15 mouse cellular contexts compared by ENCODE assay signal in the genomic region with DNA sequence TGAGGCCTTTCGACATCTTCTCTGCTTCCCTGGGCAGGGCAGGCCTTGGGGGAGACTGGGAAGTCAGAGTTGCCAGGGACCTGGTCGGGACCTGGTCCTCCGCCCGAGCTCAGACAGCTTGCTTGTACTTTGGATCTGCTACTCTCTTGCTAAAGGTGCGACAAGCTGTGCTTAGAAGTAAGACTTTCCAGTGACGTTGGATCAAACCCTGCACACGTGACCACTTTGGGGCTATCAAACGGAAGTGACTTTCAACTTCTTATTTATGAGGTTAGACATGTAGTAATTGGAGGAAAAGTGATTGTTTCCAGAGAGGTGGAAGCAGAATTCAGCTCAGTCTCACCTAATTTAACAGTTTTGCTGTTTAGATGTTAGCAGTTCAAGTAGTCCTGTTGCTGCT.
"Had no signal": no experiment of that assay in that cellular context is flagged by ENCODE, and none has a peak within 500 bp of the region (broad histone marks: within the 10 kb centered on the region; RNA-seq: fewer than 3 reads in every experiment).

No protein-coding gene starts in this region.

- DNase-seq: kidney, adult 9 months; kidney, postnatal 36 days; layer of hippocampus, adult 9-11 months; layer of hippocampus, postnatal 36 days; liver, embryonic 13.5 days; lung, adult 18-20 months; lung, postnatal 36 days; thymus, adult 2 months; thymus, postnatal 25 days had no signal

- H3K4me3 ChIP-seq: limb, embryonic 15.5 days; liver, embryonic 13.5 days; midbrain, embryonic 12.5 days; neural tube, embryonic 15.5 days; stomach, embryonic 15.5 days had no signal

- ATAC-seq: midbrain, embryonic 16.5 days had no signal

- H3K36me3 ChIP-seq: limb, embryonic 15.5 days; midbrain, embryonic 12.5 days; neural tube, embryonic 15.5 days; stomach, embryonic 15.5 days had no signal

- H3K9ac ChIP-seq: limb, embryonic 15.5 days; liver, embryonic 13.5 days; midbrain, embryonic 12.5 days; neural tube, embryonic 15.5 days; stomach, embryonic 15.5 days had no signal

- H3K4me1 ChIP-seq: neural tube, embryonic 15.5 days had no signal

- H3K27me3 ChIP-seq: limb, embryonic 15.5 days; liver, embryonic 13.5 days; stomach, embryonic 15.5 days had no signal

- H3K9me3 ChIP-seq: limb, embryonic 15.5 days; liver, embryonic 13.5 days; midbrain, embryonic 12.5 days; neural tube, embryonic 15.5 days; stomach, embryonic 15.5 days had no signal

- H3K4me2 ChIP-seq: limb, embryonic 15.5 days; liver, embryonic 13.5 days; midbrain, embryonic 12.5 days; neural tube, embryonic 15.5 days; stomach, embryonic 15.5 days had no signal

- H3K27ac ChIP-seq: kidney, postnatal 0 days; limb, embryonic 15.5 days; liver, embryonic 13.5 days; midbrain, embryonic 12.5 days; neural tube, embryonic 15.5 days; stomach, embryonic 15.5 days had no signal
